Mouse (Mus musculus): Measurements from ENCODE around the gene Prss47. TPM values are rescaled to one million over a fixed set of nuclear protein-coding genes. Genes with fewer than 3 reads are reported as not detected.

Gene Prss47
- polyA plus RNA-seq, 1 experiment, result not detected

DNA sequence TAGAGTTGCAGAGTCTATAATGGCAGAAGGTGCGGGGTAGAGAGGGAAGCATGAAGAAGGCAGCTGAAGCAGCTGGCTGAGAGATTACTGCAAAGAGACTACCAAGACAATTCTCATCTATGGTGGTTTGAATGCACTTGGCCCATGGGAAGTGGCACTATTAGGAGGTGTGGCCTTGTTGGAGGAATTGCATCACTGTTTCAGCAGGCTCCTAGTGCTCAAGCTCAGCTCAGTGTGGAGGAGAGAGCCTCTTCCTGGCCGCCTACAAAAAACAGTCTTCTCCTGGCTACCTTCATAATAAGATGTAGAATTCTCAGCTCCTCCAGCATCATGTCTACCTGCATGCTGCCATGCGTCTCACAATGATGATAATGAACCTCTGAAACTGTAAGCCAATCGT, 43.4 kb upstream of the Prss47 start:
- Histone ChIP-seq H3K27me3 (ENCODE audit: control insufficient read depth, insufficient read depth, insufficient read length) (no peaks in the 10 kb centered on the region), H3K4me2 (ENCODE audit: low read depth) (no peak overlapping the region), H3K4me3 (no peak overlapping the region), H3ac (ENCODE audit: control insufficient read depth, insufficient read length) (no peak overlapping the region), H3K36me3 (ENCODE audit: control insufficient read depth, insufficient read depth) (no peaks in the 10 kb centered on the region), H3K79me2 (ENCODE audit: control insufficient read depth, insufficient read depth) (peaks cover 10% of the 10 kb centered on the region)
- no peak for TF ChIP-seq REST (IDR thresholded peaks at IDR 0.05; ENCODE audit: insufficient read depth, insufficient read length)

DNA sequence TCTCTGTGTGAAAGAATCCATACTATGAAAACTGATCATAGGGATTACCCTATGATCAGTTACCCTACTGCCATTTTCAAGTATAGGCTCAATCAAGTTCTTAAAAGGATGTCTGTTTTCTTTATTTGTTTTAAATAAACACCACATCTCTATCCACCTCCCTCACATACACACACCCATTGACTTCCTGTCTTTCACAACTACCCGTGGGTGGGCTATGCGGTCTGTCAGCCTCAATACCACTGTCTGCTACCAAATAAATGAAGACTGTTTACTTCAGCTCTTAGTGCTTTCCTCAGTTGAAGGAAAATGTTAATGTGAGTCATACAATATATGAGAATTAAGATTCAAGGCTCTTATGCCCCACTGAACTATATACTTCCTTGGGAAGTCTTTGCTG, 17.4 kb upstream of the Prss47 start:
- H3K4me3 ChIP-seq, result no peak overlapping the region
- no peak overlapping the region for H3ac ChIP-seq (ENCODE audit: control insufficient read depth, insufficient read length)
- no peak for TF ChIP-seq USF1 (IDR thresholded peaks at IDR 0.05; ENCODE audit: low read depth)
- no peak for TF ChIP-seq SRF (IDR thresholded peaks at IDR 0.05; ENCODE audit: control insufficient read depth, insufficient read length, low read depth)
- TF ChIP-seq MYOG (IDR thresholded peaks at IDR 0.05; ENCODE audit: control insufficient read depth in 1 of 3, insufficient read depth in 1 of 3, insufficient read length in 2 of 3, low read depth in 2 of 3), result no peak
- TF ChIP-seq MAX (IDR thresholded peaks at IDR 0.05; ENCODE audit: low read depth), result no peak
- no peak for TF ChIP-seq CEBPB (IDR thresholded peaks at IDR 0.05; ENCODE audit: insufficient read depth, poor library complexity, severe bottlenecking)
- no peak for TF ChIP-seq REST (IDR thresholded peaks at IDR 0.05; ENCODE audit: insufficient read depth, insufficient read length)
- no peak for TF ChIP-seq TCF12 (IDR thresholded peaks at IDR 0.05; ENCODE audit: insufficient read depth, poor library complexity, severe bottlenecking)
- no peak for TF ChIP-seq POLR2A (IDR thresholded peaks at IDR 0.05; ENCODE audit: insufficient read length, low read depth)
- TF ChIP-seq TCF3 (IDR thresholded peaks at IDR 0.05; ENCODE audit: insufficient read length, low read depth), result no peak
- no peak for TF ChIP-seq MYOD1 (IDR thresholded peaks at IDR 0.05; ENCODE audit: control insufficient read depth in 1 of 3, insufficient read length in 2 of 3, low read depth in 2 of 3)
- no peak for TF ChIP-seq POLR2AphosphoS2 (IDR thresholded peaks at IDR 0.05; ENCODE audit: insufficient read length, low read depth)
- TF ChIP-seq E2F4 (IDR thresholded peaks at IDR 0.05; ENCODE audit: insufficient read depth), result no peak
- no peaks in the 10 kb centered on the region for H3K79me2 ChIP-seq (ENCODE audit: control insufficient read depth, insufficient read depth)
- no peaks in the 10 kb centered on the region for H3K27me3 ChIP-seq (ENCODE audit: control insufficient read depth, insufficient read depth, insufficient read length)
- H3K36me3 ChIP-seq (ENCODE audit: control insufficient read depth, insufficient read depth), result peaks cover 40% of the 10 kb centered on the region
- no peak overlapping the region for H3K4me2 ChIP-seq (ENCODE audit: low read depth)

DNA sequence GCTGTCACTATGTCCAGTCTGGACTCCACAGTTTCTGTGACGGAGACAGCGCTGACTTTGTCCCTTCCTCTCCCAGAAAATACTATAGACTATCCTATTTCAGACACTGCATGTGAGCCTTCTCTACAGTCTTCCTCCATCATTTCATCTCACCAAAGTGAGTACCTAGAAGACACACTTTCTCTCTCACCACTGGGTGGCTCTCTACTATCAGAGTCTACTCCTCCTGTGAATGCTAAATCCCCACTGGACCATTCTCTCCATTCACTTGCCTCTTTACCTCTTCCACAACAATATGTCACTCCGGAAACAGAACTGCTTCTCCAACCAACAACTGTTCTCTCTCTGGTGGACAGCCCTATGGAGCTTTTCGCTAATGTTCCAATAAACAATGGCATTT, 17.5 kb downstream of the Prss47 start:
- no peak overlapping the region for H3K4me3 ChIP-seq
- H3K79me2 ChIP-seq (ENCODE audit: control insufficient read depth, insufficient read depth), result no peaks in the 10 kb centered on the region
- no peaks in the 10 kb centered on the region for H3K36me3 ChIP-seq (ENCODE audit: control insufficient read depth, insufficient read depth)
- TF ChIP-seq MAX (IDR thresholded peaks at IDR 0.05; ENCODE audit: low read depth), result no peak
- TF ChIP-seq REST (IDR thresholded peaks at IDR 0.05; ENCODE audit: insufficient read depth, insufficient read length), result no peak
- TF ChIP-seq TCF12 (IDR thresholded peaks at IDR 0.05; ENCODE audit: insufficient read depth, poor library complexity, severe bottlenecking), result no peak
- no peak for TF ChIP-seq MYOD1 (IDR thresholded peaks at IDR 0.05; ENCODE audit: control insufficient read depth in 1 of 3, insufficient read length in 2 of 3, low read depth in 2 of 3)
- TF ChIP-seq MYOG (IDR thresholded peaks at IDR 0.05; ENCODE audit: control insufficient read depth in 1 of 3, insufficient read depth in 1 of 3, insufficient read length in 2 of 3, low read depth in 2 of 3), result no peak
- TF ChIP-seq TCF3 (IDR thresholded peaks at IDR 0.05; ENCODE audit: insufficient read length, low read depth), result no peak
- TF ChIP-seq SRF (IDR thresholded peaks at IDR 0.05; ENCODE audit: control insufficient read depth, insufficient read length, low read depth), result no peak
- no peak for TF ChIP-seq E2F4 (IDR thresholded peaks at IDR 0.05; ENCODE audit: insufficient read depth)
- TF ChIP-seq USF1 (IDR thresholded peaks at IDR 0.05; ENCODE audit: low read depth), result no peak
- no peak for TF ChIP-seq POLR2A (IDR thresholded peaks at IDR 0.05; ENCODE audit: insufficient read length, low read depth)
- TF ChIP-seq POLR2AphosphoS2 (IDR thresholded peaks at IDR 0.05; ENCODE audit: insufficient read length, low read depth), result no peak
- TF ChIP-seq CEBPB (IDR thresholded peaks at IDR 0.05; ENCODE audit: insufficient read depth, poor library complexity, severe bottlenecking), result no peak
- no peak overlapping the region for H3K4me2 ChIP-seq (ENCODE audit: low read depth)
- H3ac ChIP-seq (ENCODE audit: control insufficient read depth, insufficient read length), result no peak overlapping the region
- H3K27me3 ChIP-seq (ENCODE audit: control insufficient read depth, insufficient read depth, insufficient read length), result no peaks in the 10 kb centered on the region

DNA sequence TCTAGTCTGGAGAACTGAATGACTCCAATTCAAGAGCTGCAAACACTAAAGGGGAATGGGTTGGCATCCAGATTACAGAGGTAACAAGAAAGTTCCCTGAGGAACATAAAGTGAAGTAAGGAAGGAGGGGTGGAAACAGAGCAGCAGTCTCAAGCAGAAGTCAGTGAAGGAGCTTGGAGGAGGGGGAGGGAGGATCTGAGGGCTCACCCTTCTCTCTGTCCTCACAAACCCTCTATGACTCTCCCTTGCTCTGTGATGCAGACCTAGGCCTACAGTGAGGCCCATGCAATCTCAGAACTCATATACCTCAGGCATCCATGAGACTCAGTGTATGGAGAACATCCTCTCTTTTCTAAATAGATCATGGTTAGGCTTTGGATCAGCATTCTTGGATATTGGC, 19.8 kb downstream of the Prss47 start, which contains the start of gene Spata31d1c:
TSS of gene Spata31d1c (plus strand) at position 301 of the 400 bp plus-strand sequence.
- Histone ChIP-seq H3K27me3 (ENCODE audit: control insufficient read depth, insufficient read depth, insufficient read length) (no peaks in the 10 kb centered on the region), H3K4me2 (ENCODE audit: low read depth) (no peak within 1 kb of the TSS), H3ac (ENCODE audit: control insufficient read depth, insufficient read length) (no peak within 1 kb of the TSS), H3K4me3 (no peak within 1 kb of the TSS), H3K79me2 (ENCODE audit: control insufficient read depth, insufficient read depth) (no peaks in the 10 kb centered on the region), H3K36me3 (ENCODE audit: control insufficient read depth, insufficient read depth) (no peaks in the 10 kb centered on the region)
- no peak for TF ChIP-seq CEBPB (IDR thresholded peaks at IDR 0.05; ENCODE audit: insufficient read depth, poor library complexity, severe bottlenecking)
- TF ChIP-seq POLR2A (IDR thresholded peaks at IDR 0.05; ENCODE audit: insufficient read length, low read depth), result no peak
- no peak for TF ChIP-seq TCF12 (IDR thresholded peaks at IDR 0.05; ENCODE audit: insufficient read depth, poor library complexity, severe bottlenecking)
- no peak for TF ChIP-seq MAX (IDR thresholded peaks at IDR 0.05; ENCODE audit: low read depth)
- no peak for TF ChIP-seq SRF (IDR thresholded peaks at IDR 0.05; ENCODE audit: control insufficient read depth, insufficient read length, low read depth)
- TF ChIP-seq E2F4 (IDR thresholded peaks at IDR 0.05; ENCODE audit: insufficient read depth), result no peak
- TF ChIP-seq MYOG (IDR thresholded peaks at IDR 0.05; ENCODE audit: control insufficient read depth in 1 of 3, insufficient read depth in 1 of 3, insufficient read length in 2 of 3, low read depth in 2 of 3), result no peak

DNA sequence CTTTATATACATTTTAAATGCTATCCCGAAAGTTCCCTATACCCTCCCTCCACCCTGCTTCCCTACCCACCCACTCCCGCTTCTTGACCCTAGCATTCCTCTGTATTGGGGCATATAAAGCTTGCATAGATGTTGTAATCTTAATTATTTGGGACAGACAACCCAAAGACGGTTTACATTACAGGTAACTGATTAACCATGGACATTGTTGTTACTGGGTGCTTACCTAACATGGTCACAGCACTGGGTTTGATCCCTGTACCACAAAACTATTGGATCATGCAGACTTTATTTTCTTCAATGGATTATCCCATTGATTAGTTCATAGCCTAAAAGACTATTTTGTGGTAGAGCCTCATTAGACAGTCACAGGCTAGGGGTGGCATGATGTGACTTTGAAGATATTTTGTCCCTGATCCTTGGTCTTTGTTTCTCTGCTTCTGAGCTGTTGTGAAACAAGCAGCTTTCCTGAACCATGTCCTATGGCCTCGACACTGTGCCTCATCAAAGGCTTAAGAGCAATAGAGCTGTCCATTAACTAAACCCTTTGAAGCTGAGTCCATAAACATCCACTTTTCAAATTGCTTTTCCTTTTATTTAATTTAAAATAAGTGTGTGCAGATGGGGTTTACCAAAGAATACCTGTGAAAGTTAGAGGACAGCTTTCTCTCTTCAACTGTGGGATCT, 41.4 kb downstream of the Prss47 start:
- TF ChIP-seq POLR2A (IDR thresholded peaks at IDR 0.05; ENCODE audit: insufficient read length, low read depth), result no peak
- no peak for TF ChIP-seq CEBPB (IDR thresholded peaks at IDR 0.05; ENCODE audit: insufficient read depth, poor library complexity, severe bottlenecking)
- no peak for TF ChIP-seq SRF (IDR thresholded peaks at IDR 0.05; ENCODE audit: control insufficient read depth, insufficient read length, low read depth)
- no peak for TF ChIP-seq TCF12 (IDR thresholded peaks at IDR 0.05; ENCODE audit: insufficient read depth, poor library complexity, severe bottlenecking)
- no peak for TF ChIP-seq REST (IDR thresholded peaks at IDR 0.05; ENCODE audit: insufficient read depth, insufficient read length)
- TF ChIP-seq E2F4 (IDR thresholded peaks at IDR 0.05; ENCODE audit: insufficient read depth), result no peak
- TF ChIP-seq TCF3 (IDR thresholded peaks at IDR 0.05; ENCODE audit: insufficient read length, low read depth), result no peak
- TF ChIP-seq MYOG (IDR thresholded peaks at IDR 0.05; ENCODE audit: control insufficient read depth in 1 of 3, insufficient read depth in 1 of 3, insufficient read length in 2 of 3, low read depth in 2 of 3), result no peak
- TF ChIP-seq USF1 (IDR thresholded peaks at IDR 0.05; ENCODE audit: low read depth), result no peak
- no peak for TF ChIP-seq MAX (IDR thresholded peaks at IDR 0.05; ENCODE audit: low read depth)
- TF ChIP-seq MYOD1 (IDR thresholded peaks at IDR 0.05; ENCODE audit: control insufficient read depth in 1 of 3, insufficient read length in 2 of 3, low read depth in 2 of 3), result no peak
- no peak for TF ChIP-seq POLR2AphosphoS2 (IDR thresholded peaks at IDR 0.05; ENCODE audit: insufficient read length, low read depth)
- Histone ChIP-seq H3K79me2 (ENCODE audit: control insufficient read depth, insufficient read depth) (no peaks in the 10 kb centered on the region), H3K4me3 (no peak overlapping the region), H3K4me2 (ENCODE audit: low read depth) (no peak overlapping the region), H3K27me3 (ENCODE audit: control insufficient read depth, insufficient read depth, insufficient read length) (no peaks in the 10 kb centered on the region), H3ac (ENCODE audit: control insufficient read depth, insufficient read length) (no peak overlapping the region), H3K36me3 (ENCODE audit: control insufficient read depth, insufficient read depth) (no peaks in the 10 kb centered on the region)
